Mouse (Mus musculus) urinary bladder, postnatal 25 days (tissue): ENCODE results near the gene Pik3c2b.
A peak's percentile ranks its signal among the peaks of the same experiment; 100 is the strongest.
"Not testable (repeated sequence)": the region's sequence is repeated elsewhere in the genome, so short reads cannot be mapped to it uniquely, and the experiment has no call there.

Source experiments
- DNase-seq: peaks from one replicate; pipeline ENCODE4 v3.0.0; 2022; ENCODE audit warnings: low spot score

Pik3c2b gene

GRCm38 (mm10) chr1:133033316-133034090, 12.0 kb upstream of the Pik3c2b start:
- DNase-seq, result peak; percentile 56

DNA sequence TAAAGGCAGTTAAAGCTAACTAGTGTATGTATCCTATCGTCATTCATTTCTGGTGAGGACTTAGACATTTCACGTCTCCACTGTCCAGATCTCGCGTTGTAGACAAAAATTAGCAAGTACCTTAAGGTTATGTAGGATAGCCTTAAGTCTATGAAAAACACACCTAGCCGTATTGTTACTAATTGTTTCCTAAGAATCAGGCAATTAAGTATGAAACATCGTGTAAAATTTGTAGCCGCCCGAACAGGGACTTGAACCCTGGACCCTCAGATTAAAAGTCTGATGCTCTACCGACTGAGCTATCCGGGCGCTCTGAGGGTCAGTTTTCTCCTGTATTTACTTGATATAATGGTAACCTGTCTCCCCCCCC, 11.4 kb upstream of the Pik3c2b start:
- peak; percentile 30 for DNase-seq

- not testable (repeated sequence) for DNase-seq
Measured at GRCm38 (mm10) chr1:133034682-133035081, 10.8 kb upstream of the Pik3c2b start.

GRCm38 (mm10) chr1:133039505-133039949, 5.9 kb upstream of the Pik3c2b start:
- DNase-seq, result peak; percentile 33

GRCm38 (mm10) chr1:133045861-133046440, 484 bp downstream of the Pik3c2b start:
- DNase-seq, result peak; percentile 68

GRCm38 (mm10) chr1:133046441-133046931, 1.0 kb downstream of the Pik3c2b start:
- DNase-seq, result peak; percentile 36

- no peak for DNase-seq
Measured at GRCm38 (mm10) chr1:133047575-133047974, 2.1 kb downstream of the Pik3c2b start.

DNA sequence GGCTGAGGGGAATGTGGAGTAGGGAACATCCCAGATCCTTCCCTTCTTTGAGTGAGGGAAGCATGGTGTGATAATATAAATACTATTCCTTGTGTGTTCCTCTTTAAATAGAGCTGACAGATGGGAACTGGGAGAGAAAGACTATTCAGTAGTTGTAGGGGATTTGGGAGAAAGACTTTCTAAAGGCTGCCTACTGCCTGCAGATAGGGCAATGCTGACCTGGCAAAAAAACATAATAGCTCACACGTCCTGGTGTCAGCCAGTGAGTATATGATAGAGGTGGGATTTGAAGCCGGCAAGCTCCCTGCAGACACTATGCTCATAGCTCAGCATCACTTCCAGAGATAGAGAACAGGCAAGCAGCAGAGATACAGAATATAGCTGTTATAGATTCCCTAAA, 3.2 kb downstream of the Pik3c2b start:
- no peak for DNase-seq

GRCm38 (mm10) chr1:133050001-133050431, 4.5 kb downstream of the Pik3c2b start:
- no peak for DNase-seq

DNA sequence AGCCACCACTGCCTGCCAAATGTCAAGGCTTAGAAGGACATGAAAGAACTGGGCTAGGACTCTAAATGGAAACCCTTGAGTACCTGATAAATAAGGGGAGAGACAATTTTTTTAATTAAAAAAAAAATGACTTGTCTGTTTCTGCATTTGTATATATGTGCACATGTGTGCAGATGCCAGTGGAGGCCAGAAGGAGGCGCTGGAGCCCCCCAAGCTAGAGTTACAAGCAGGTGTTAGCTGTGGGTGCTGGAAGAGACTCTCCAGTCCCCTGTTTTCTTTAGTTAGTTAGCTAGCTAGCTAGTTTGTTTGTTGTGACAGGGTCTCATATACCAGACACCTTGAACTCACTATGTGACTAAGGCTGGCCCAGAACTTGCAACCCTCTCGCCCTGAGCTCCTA, 6.4 kb downstream of the Pik3c2b start:
- DNase-seq, result no peak

DNA sequence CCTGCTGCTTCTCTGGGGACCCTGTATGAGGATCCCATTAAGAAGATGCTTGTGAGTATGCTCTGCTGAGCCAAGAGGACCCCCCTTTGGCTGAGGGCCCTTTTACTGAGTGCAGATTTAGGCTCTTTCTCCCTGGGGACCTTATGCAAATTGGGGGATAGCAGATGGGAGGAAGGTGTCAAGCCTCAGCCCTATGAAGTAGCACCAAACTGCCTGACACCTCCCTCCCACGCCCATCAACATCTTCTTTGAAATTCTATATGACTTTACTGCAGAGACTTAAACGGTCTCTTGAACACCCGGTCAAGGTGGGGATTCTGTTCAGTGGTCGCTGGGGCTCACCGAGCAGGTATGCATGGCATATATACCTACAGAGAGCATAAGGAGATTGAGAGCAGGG, 7.6 kb downstream of the Pik3c2b start:
- no peak for DNase-seq

DNA sequence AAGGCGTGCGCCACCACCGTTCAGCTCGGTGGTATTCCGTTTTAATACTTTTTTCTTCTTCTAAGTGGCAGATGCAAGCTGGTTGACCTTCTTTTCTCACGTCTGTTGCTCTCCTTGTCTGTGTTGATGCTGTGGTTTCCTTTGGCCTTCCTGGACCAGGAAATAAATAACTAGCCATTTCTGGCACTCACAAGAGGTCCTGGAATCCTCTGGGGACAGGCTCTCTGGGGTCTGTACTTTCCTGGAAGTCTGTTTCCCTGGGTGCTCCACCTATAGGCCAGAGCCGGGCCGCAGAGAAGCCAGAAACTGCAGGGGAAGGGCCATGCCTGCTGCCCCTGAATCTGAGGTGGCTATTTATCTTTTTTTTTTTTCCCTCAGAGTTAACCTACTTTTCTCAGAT, 8.9 kb downstream of the Pik3c2b start:
- no peak for DNase-seq

DNA sequence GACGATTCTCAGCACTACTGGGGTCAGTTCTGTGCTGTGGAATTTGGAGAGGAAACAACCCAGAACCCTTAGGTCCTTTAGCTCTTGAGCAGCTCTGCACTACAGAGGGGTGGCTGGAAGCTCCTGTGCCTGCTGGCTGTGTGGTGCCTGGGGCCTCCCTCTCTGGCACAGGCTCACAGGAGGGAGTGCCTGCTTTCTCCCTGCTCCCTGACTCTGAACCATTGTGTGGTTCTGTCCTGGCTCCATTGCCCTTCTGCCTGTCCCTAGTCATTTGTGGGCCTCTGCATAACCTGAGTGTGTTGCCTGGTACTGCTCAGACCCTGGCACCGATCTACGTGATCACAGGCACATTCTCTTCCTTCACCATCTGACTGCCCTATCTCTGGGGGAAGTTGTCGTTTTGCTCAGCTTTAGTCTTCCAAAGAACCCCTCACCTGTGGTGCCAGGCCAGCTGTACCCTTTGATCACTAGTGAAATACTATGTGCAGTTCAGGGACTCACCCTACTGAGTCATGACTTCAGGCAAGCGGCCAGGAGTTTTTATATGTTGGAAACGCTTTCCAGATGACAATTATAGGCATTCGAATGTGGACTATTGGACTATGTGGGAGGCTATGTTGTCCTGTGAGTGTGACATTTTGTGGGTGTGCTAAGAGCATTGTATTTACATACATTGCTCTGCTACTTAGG, 12.0 kb downstream of the Pik3c2b start:
- DNase-seq, result no peak

GRCm38 (mm10) chr1:133059592-133059991, 14.1 kb downstream of the Pik3c2b start:
- no peak for DNase-seq

DNA sequence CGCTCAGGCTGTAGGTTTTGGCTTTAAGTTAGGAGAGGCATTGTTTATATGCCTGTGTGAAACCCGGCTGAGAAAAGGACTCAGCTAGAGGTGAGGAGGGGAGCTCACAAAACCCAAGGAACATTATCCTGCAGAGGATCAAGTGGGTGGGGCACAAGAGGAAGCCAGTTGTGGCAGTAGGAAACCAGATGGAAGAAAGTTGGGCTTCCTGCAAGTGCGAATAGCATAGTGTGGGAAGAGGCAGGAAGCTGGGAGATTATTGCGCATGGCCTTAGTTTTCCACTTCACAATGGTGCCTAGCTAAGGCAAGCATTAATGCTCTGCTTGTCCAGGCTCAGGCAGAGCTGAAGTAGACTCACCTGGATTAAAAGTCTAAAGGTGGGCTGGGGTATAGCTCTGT, 15.2 kb downstream of the Pik3c2b start:
- no peak for DNase-seq

- no peak for DNase-seq
Measured at GRCm38 (mm10) chr1:133063164-133063563, 17.7 kb downstream of the Pik3c2b start.

- DNase-seq, result no peak
Measured at GRCm38 (mm10) chr1:133068268-133068667, 22.8 kb downstream of the Pik3c2b start.

DNA sequence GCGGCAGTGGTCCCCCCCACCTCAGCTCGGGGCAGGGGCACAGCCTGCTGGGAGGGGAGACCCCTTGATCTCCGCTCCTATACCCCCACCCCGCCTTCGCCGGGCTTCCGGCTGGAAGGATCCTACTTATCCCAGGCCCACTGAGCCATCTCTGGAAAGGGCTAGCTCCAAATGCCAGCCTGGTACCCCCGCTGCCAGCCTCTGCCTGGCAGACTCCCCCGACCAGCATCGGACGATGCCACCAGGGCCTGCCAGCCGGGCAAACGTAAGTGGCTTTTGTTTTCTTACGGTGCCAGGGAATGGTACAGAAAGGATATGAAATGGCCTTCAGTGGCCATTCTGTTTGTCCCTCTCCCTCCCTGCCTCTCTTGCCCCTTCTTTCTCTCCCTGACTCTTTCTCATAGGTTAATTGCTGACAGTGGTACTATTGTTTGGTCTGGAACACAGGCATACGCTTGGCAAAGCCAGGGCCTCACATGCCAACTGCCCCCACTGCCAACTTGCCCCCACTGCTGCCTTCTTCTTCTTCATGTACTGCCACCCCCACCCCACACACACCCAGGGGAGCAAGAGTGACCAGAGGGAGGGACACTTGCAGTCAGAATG, 23.3 kb downstream of the Pik3c2b start:
- no peak for DNase-seq

DNA sequence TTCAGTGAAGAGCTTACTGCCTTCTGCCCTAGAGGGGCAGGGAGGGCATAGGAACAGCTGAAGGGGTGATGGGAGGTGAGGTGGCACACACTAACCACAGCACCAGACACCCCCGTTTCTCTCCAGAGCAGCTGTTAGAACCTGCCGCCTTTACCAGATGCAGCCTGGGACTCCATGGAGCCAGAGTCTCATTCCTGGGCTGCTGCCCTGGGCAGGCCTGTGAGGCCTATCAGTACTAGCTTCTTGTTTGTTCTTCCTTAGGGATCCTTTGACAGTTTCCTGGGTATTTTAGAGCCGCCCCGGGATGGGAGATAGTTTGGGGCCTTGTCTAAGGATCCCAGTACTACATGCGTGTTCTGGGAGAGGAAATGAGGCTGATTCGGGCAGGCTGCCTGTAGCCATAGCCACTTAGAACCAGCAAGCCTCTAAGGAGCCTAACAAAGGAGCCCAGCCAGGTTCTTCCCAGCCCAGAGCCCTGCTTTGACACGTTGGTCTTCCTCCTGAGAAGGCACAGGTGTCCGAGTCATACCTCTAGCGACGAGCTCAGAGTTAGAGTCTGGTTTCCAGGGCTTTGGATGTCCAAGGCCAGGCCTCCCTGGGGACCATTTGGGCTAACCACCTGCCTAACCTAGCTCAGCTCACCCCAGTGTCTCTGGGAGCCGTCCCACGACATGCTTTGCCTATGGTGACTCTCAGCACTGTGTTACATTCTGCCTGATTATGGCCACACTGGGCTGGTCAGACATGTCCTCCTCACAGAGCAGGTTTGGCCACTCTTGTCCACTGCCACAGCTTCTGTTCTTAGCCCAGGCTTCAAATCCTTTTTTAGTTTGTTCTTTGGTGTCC, 24.0 kb downstream of the Pik3c2b start:
- DNase-seq, result no peak

DNA sequence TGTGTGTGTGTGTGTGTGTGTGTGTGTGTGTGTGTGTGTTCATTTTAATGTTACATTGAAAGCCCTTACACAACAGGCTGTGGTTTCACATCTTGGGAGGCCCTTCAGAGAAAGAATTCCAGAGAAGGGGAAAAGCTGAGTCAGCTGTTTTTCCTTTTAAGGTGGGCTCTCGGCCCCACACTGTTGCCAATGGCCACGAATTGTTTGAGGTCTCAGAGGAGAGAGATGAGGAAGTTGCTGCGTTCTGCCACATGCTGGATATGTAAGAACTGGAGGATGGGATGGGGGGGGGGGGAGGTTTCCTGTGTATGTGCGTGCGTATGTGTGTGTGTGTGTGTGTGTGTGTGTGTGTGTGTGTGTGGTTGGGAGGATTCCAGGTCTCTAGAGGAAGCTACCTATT, 24.7 kb downstream of the Pik3c2b start:
- DNase-seq, result no peak

DNA sequence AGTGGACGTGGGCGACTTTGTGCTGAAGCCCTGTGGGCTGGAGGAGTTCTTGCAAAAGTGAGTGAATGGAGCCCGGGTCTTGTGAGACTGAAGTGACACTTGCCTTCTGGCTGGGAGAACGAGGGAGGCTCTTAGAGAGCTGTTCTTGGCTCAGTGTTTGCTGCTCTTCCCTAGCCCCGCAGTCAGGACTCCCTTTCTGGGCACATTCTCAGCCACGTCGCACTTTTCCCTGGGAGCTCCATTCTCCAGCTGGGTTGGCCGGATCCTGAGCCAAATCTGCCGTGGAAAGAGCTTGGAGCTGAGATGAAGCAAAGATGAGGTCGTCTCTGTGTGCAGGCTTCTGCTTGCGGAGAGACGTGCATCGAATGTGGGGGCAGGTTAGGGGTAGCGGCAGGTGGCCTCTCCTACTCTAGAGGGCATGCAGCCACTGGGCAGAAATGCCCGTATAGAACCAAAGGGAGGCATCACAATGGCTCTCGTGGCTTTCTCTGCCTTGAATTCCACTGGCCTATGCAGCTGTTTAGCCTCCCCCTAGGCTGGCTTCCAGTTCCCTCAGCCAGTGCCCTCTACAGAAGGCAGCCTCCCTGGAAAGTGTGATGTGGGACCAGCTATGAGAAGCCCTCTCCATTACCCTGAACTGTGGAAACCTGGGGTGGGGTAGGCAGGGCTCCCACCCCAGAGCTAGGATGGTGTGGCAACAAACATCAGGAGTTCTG, 26.4 kb downstream of the Pik3c2b start:
- no peak for DNase-seq
